Mouse (Mus musculus) colon, adult 2 months (tissue): Measurements from ENCODE around the gene Defb13. TPM values are rescaled to one million over a fixed set of nuclear protein-coding genes. Genes with fewer than 3 reads are reported as not detected.

Source experiments
- polyA plus RNA-seq: library from polyadenylated mRNA; depleted of rRNA; stranded (reverse); fragments of >200 nt; gene quantifications from 2 replicates; pipeline ENCODE4 v1.2.3, GENCODE M21; 2012; rRNA removed

Gene Defb13
- not detected in 2 replicates for polyA plus RNA-seq

DNA sequence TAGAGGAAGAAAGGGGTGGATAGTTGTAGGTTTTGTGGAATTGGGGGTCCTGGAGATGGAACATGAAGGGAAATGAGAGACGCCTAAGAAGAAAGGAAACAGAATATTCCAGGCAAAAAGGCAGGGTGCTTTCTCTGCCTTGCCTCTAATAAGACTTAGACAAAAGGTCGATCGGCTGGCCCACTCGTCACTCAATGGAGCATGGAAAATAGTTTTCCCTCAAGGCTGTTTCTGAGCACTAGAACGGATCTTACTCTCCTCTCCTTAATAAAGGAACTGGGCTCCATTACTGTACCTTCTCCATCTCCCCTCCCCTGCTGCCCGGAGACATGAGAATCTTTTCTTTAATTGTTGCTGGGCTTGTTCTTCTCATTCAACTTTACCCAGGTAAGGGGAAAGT is at the start of gene Defb13:
Gene Defb13, plus strand, starts transcription at position 301 of the 400 bp plus-strand sequence.

DNA sequence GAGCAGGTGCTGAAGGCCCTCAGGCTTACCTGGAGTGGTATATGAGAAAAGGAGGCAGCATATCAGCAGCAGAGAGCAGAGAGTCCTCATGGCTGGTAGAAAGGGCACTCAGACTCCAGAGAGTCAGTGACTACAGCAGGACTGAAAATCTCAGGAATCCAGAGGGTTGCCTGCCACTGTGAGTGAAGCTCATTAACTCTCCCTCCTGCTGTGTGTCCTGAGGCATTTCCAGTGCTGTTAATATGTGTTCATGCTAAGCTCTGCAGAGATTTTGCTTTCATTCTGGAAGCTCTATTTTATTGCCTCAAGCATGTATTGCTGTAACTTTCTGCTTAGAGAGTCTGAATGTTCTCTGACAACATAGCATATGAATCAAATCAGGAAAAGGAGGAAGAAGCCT is 40.3 kb upstream of the Defb13 start, which contains the start of gene Defb11:
Gene Defb11, minus strand, starts transcription at position 123 of the 400 bp plus-strand sequence.

DNA sequence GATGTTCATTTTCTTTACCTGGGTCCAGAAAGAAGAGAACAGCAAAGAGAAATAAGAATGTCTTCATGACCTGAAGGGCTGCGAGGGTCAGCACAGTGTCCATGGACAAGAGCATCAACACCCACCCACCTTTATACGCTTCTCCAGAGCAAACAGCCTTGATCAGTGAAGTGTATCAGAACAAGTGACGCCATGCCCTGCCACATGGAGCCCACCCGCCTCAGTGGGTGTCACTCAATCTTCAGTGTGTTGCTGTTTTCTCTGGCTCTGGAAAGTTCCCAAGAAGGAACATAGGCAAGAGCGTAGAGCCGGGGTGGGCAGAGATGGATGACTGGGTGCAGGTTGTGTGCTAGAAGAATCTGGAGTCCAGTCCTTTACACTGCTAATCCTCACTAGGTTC is 14.0 kb upstream of the Defb13 start, which contains the start of gene Defb15:
Gene Defb15, minus strand, starts transcription at position 101 of the 400 bp plus-strand sequence.

DNA sequence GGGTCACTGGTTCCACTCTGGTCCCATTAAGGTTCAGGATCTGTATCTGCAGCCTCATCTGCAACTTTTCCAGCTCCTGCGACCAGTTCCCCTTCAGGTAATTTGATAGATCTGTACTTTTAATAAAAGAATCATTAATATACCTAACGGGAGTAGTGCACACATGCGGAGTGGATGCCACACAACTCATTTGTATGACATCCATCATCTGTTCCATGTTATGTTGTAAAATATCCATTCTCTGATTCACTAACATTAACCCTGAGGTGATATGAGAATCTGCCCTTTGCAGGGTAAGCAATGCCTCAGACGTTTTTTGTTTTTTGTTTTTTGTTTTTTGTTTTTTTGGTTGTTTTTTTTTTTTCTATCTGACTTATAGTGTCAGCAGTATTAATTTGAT is 8.5 kb upstream of the Defb13 start, which contains the start of gene Defb35:
Gene Defb35, plus strand, starts transcription at position 301 of the 400 bp plus-strand sequence.

DNA sequence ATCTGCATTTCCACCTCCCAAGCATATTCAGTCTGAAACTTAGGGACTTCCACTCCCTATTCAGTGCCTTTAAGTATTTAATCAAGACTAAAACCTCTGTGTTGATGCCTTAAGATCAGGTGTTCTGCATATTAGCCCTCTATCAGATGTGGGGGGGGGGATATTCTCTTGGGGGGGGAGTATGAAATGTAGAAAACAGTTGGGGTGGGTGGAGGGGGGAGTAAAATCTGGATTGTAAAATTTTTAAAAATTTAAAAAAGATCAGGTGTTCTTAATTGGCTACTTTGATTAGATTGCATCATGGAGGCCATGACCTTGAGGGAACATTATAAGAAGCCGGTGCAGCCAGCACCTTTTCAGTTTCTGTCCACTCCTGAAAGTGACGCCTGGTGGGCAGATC is 11.9 kb downstream of the Defb13 start, which contains the start of gene Fam90a1a:
Gene Fam90a1a, plus strand, starts transcription at position 301 of the 400 bp plus-strand sequence.

DNA sequence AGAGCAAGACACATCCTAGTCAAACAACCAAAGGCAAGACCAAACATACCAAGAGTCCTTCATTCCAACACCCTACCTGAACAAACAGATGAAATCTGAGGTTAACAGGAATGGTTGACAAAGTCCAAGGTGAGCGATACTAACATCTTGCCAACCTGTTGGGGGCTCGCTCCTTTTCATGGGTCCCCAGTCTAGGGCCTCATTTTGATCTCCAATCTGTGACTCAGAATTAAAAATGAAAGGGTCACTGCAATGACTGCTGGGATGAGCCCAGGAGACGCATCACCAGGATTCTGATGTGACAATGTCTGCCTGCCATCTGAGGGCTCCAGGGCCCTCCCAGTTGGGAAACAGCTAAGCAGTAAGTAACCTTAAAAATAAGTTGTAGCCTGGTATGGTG is 22.9 kb downstream of the Defb13 start, which contains the start of gene Ccdc70:
Gene Ccdc70, plus strand, starts transcription at position 301 of the 400 bp plus-strand sequence.

Other genes with a start within 250 kb of the Defb13 start
- gene AY761184, start 243.1 kb upstream of the Defb13 start, polyA plus RNA-seq: not detected in 2 replicates
- gene Defa24, start 212.3 kb upstream of the Defb13 start, polyA plus RNA-seq: not detected in 2 replicates
- not detected in 2 replicates for gene Defb50, start 123.2 kb upstream of the Defb13 start, polyA plus RNA-seq
- gene Defb2, start 106.8 kb upstream of the Defb13 start, polyA plus RNA-seq: not detected in 2 replicates
- not detected in 2 replicates for gene Defb10, start 87.9 kb upstream of the Defb13 start, polyA plus RNA-seq
- not detected in 2 replicates for gene Defb9, start 61.3 kb upstream of the Defb13 start, polyA plus RNA-seq
- gene Defb11, start 40.4 kb upstream of the Defb13 start, polyA plus RNA-seq: not detected in 2 replicates
- not detected in 2 replicates for gene Defb15, start 14.1 kb upstream of the Defb13 start, polyA plus RNA-seq
- not detected in 2 replicates for gene Defb35, start 8.4 kb upstream of the Defb13 start, polyA plus RNA-seq
- gene Fam90a1a, start 12.0 kb downstream of the Defb13 start, polyA plus RNA-seq: not detected in 2 replicates
- not detected in 2 replicates for gene Ccdc70, start 23.0 kb downstream of the Defb13 start, polyA plus RNA-seq
- gene Atp7b, start 113.5 kb downstream of the Defb13 start, polyA plus RNA-seq: 0.35 and 0.44 TPM in 2 replicates
- gene Alg11, start 114.0 kb downstream of the Defb13 start, polyA plus RNA-seq: 1.5 and 1.6 TPM in 2 replicates
- 0.21 and 0.65 TPM in 2 replicates for gene Nek5, start 178.3 kb downstream of the Defb13 start, polyA plus RNA-seq
- 2.3 and 2.5 TPM in 2 replicates for gene Nek3, start 219.7 kb downstream of the Defb13 start, polyA plus RNA-seq
- 2.0 and 3.0 TPM in 2 replicates for gene Ckap2, start 239.1 kb downstream of the Defb13 start, polyA plus RNA-seq
- gene Vps36, start 246.0 kb downstream of the Defb13 start, polyA plus RNA-seq: 6.6 and 7.2 TPM in 2 replicates